Mouse (Mus musculus): ENCODE results near the gene 2510002D24Rik.
"Not testable (repeated sequence)": the region's sequence is repeated elsewhere in the genome, so short reads cannot be mapped to it uniquely, and the experiment has no call there.

2510002D24Rik gene

DNA sequence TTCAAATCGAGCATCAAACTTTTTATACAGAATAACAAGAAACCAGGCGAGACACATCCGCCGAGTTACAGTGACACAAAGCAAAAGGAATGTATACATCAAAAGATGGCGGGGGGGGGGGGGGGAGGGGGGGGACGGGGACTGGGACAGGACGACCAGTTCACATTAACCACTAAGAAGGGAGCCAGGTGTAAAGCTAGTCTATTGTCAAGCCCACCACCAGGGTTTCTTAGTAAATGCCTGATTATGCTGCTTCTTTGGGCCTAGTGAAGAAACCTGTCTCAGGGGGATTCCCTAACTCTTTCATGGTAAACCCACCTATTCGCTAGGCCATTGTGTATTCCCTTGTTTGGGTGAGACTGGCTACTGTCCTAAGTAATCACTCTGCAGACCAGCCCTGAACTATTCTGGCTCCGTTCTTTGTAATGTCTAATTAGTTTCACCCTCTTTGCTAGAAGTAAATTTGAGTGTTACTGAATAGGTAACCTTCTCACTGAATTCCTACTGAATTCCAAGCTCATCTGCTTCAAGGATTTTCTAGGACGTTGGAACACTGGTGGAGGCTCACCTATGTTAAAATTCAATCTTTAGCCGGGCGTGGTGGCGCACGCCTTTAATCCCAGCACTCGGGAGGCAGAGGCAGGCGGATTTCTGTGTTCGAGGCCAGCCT, 13.3 kb downstream of the 2510002D24Rik start:
- not testable (repeated sequence) for DNase-seq (ENCODE audit: inconsistent age in 2 of 2, low spot score in 1 of 2)

DNA sequence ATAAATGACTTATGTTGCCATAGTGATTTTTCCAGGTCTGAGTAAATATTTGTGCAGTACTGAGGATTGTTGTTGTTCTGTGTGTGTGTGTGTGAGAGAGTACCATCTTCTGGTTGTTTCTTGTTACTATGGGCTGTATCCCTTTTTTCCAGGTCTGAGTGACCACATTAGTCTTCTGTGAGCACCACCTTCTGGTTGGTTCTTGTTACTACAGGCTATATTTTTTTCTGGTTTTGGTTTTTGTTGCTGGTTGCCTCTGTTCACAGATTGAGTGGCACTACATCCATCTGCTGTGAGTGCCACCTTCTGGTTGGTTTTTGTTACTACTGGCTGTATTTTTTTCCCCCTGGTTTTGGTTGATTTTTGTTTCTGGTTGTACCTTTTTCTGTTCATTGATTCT, 22.2 kb downstream of the 2510002D24Rik start:
- peak; percentile 25 to 90 for DNase-seq (ENCODE audit: inconsistent age in 2 of 2, low spot score in 1 of 2)

DNA sequence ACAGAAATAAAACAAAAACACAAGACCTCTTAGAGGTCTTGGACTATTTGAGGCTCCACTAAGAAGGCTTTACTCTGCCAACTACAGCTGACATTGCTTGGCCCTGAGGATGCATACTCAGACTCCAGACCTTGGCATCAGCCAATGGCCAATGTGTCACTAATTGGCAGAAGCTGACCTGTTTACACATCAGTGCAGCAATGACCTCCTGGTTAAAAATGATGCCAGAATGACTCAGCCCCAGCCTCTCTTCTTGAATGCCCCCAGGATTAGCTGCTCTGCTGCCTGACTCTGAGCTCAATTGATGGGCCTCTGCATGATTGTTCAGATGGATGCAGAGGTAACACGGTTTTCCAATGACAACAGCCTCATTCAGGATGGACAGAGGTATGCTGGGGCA, 23.8 kb downstream of the 2510002D24Rik start:
- peak; percentile 83 to 92 for DNase-seq (ENCODE audit: inconsistent age in 2 of 2, low spot score in 1 of 2)

DNA sequence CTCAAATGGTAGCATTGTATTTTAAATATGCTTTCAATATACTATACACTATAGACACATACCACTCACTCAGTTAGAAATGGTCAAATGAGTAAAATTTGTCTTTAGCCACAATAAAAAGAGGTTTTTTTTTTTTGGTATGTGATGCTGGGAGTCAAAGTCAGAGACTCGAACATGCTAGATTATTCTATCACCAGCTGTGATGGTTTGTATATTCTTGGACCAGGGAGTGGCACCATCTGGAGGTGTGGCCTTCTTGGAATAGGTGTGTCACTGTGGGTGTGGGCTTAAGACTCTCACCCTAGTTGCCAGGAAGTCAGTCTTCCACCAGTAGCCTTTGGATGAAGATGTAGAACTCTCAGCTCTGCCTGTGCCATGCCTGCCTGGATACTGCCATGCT, 34.1 kb downstream of the 2510002D24Rik start:
- DNase-seq (ENCODE audit: inconsistent age in 2 of 2, low spot score in 1 of 2): not testable (repeated sequence)

DNA sequence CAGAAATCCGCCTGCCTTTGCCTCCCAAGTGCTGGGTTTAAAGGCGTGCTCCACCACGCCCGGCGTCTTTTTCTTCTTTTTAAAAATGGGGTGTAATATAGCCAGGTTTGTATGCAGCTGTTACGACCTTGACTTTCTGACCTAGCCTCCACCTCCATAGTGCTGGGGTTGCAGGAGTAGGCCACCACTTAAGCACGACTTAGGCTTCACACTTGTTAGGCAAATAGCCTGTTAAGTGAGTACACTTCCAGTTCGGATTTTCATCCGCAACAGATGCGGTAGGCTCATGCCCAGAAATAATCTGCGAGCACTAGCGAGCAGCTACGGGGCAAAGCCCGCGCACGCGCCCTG, 39.7 kb downstream of the 2510002D24Rik start:
- DNase-seq (ENCODE audit: inconsistent age in 2 of 2, low spot score in 1 of 2): no peak

DNA sequence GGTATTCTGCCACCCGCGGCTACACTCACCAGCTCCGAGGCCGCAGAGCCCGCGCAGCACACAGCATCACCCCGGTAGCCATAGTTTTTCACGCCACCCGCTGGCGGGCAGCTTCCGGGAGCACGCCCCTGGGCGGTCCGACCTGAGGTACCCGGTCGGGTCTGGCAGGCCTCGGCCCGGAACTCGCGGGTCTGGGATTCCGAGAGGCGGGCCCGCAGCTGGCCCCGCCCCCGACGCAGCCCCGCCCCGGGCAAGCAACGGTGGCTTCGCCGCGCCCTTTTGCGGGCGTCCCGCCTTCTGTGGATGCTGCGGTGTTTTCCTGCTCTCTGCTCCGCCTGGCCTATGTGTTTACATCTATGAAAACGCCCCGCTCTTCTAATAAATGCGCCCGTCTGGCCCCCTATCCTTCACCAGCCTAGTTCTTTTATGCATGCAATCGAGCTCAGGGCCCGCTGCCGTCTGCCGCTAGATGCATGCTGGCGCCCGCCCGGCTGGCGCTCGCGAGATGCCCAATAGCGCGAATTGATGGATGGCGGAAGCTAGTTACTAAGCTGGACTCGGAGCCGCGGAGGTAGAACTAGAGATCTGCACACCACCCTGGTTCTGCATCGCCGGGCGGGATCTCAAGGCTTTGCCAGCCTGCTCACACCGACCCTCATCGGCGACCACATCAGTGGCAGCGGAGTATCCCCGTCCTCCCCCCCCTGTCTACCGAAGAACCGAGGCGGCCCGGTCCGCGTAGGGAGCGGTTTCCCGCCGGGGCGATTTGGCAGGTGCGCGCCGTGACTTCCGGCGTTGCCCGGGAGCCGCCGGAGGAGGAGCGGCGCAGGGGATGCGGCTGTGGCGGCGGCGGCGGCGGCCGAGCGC, 40.3 kb downstream of the 2510002D24Rik start, which contains the start of the genes Mrpl40 and Hira:
TSS of gene Mrpl40 (minus strand) at position 421 of the 867 bp plus-strand sequence.
TSS of gene Hira (plus strand) at position 596 of the 867 bp plus-strand sequence.
- DNase-seq (ENCODE audit: inconsistent age in 2 of 2, low spot score in 1 of 2): peak; percentile 98 to 99

DNA sequence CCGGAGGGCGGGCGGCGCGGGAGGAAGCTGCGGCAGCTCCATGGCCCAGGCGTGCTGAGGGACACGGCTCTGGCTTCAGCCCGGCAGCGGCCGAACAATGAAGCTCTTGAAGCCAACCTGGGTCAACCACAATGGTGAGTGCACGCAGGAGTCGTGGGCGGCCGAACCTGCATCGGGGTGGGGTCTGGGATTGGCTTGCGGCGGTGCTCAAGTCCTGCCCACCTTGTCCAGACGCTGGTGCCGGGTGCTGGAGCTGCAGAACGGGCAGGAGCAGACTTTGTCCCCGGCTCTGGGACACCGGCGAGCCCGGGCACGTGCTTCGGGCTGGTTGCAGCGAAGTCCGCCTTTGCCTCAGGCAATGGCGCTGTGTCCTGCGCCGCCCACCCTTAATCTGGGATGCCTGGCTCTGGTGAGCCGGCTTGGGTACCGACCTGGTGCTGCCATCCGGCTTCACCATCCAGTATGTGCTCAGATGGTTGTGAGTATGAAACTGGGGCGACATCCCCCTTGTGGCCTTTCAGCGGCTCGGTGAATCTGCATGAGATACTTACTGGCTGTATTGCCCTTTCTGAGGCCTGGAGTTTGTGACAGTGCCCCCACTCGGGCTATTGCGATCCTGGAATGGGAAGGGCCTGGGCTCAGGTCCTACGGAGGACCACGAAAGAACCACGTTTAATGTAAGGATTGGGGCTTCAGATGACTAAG, 41.2 kb downstream of the 2510002D24Rik start:
- peak in 1 of 2 experiments; percentile 90 for DNase-seq (ENCODE audit: inconsistent age in 2 of 2, low spot score in 1 of 2)

DNA sequence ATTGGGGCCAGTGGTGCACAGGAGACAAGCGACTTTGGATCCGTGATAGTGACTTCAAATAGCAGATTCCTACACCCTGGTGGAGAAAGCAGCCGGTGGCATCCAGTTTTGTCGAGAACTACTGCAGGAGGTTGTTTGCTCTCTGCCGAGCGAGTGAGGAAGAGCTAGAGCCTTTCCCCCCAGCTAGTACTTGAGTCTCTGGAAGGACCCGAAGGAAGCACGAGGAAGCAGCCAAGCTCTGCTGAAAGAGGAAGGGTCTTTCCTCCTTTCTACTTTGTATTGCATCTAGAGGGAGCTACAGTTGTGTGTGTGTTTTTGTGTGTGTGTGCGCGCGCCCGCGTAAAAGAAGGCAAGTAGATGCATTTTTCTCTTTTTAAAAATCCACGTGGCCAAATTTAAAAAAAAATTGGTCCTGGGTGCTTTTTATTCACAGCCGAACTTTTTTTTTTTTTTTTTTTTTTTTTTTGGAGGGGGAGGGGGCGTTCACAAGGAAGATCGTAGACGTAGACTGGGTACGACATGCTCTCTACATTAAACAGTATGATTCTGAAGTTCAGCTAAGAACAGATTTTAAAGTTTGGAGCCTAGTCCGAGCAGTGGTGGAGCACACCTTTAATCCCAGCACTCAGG, 41.8 kb downstream of the 2510002D24Rik start:
- no peak for DNase-seq (ENCODE audit: inconsistent age in 2 of 2, low spot score in 1 of 2)

DNA sequence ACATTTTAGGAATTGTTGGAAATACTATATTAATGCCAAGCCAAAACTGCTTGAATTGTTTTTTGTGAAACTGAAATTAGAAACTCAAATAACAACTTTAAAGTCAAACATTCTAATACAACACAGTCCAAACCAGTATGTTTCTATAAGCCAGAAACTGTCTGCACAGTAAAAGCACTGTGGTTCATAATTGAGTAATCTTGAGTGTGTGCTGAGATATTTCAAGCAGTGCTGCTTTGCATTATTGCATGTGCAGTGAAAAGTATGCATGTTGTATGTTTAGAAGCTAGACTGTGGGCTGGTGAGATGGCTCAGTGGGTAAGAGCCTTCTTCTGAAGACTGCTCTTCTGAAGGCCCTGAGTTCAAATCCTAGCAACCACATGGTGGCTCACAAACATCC, 47.7 kb downstream of the 2510002D24Rik start:
- DNase-seq (ENCODE audit: inconsistent age in 2 of 2, low spot score in 1 of 2): no peak

Measured in adrenal gland, adult (tissue).